Mouse (Mus musculus) midbrain, embryonic 10.5 days (tissue): ENCODE data around the gene Mpc2. TPM values are rescaled to one million over a fixed set of nuclear protein-coding genes. Genes with fewer than 3 reads are reported as not detected.

ENCODE experiments used
- polyA plus RNA-seq: library from polyadenylated mRNA; unstranded; fragments of >200 nt; fragmentation: Nextera tagmentation; extraction: Ambion mirVana; gene quantifications from 2 replicates; pipeline ENCODE4 v1.2.1, GENCODE M21; 2016

Mpc2 gene
- polyA plus RNA-seq, 1 experiment from 2014 or later = 97.5 TPM

Other genes starting within 250 kb of the Mpc2 start
- gene Tiprl, start 223.6 kb upstream of the Mpc2 start, polyA plus RNA-seq = 91.5 and 99.2 TPM in 2 replicates
- 1.4 and 1.6 TPM in 2 replicates for gene Gpr161, start 164.8 kb upstream of the Mpc2 start, polyA plus RNA-seq
- 6.3 and 6.7 TPM in 2 replicates for gene Dcaf6, start 162 bp upstream of the Mpc2 start, polyA plus RNA-seq
- 0.05 and 0.20 TPM in 2 replicates for gene Adcy10, start 24.5 kb downstream of the Mpc2 start, polyA plus RNA-seq
- 134 TPM in 2 replicates for gene Mpzl1, start 173.9 kb downstream of the Mpc2 start, polyA plus RNA-seq
- 8.6 and 8.7 TPM in 2 replicates for gene Rcsd1, start 249.1 kb downstream of the Mpc2 start, polyA plus RNA-seq